Mouse (Mus musculus) heart, postnatal 0 days (tissue): ENCODE measurements around the gene Rec114. TPM values are rescaled to one million over a fixed set of nuclear protein-coding genes. Genes with fewer than 3 reads are reported as not detected.
A peak's percentile ranks its signal among the peaks of the same experiment; 100 is the strongest.

Experiments
- ATAC-seq: fragments of 200-750 bp; cut with Nextera tagmentation; 2 replicates; pipeline ENCODE4 v1.8.0; 2017; ENCODE audit warnings: low read depth, moderate number of reproducible peaks, moderate library complexity; ENCODE audit not compliant: insufficient read depth
- DNase-seq: peaks from one replicate; pipeline ENCODE4 v3.0.0-alpha.2; 2016; ENCODE audit warnings: low spot score
- H3K27ac ChIP-seq: fragments of 300-500 bp; sonication (generic); 2 replicates; pipeline ENCODE4 v1.5.1; 2014; ENCODE audit warnings: low read depth, mild to moderate bottlenecking
- H3K27me3 ChIP-seq: fragments of 300-500 bp; sonication (generic); 2 replicates; pipeline ENCODE4 v1.6.1; 2014; ENCODE audit warnings: low read length, mixed read lengths; ENCODE audit not compliant: control insufficient read depth, insufficient read depth
- H3K36me3 ChIP-seq: fragments of 300-500 bp; sonication (generic); replicated peaks from 2 replicates; pipeline ENCODE4 v1.6.1; 2014; ENCODE audit warnings: low read length, mixed read lengths; ENCODE audit not compliant: control insufficient read depth, insufficient read depth
- H3K4me1 ChIP-seq: fragments of 300-500 bp; sonication (generic); 2 replicates; pipeline ENCODE4 v1.6.1; 2014; ENCODE audit warnings: antibody characterized with exemption; ENCODE audit not compliant: control insufficient read depth, insufficient read depth
- H3K4me2 ChIP-seq: fragments of 300-500 bp; sonication (generic); 2 replicates; pipeline ENCODE4 v1.6.1; 2014; ENCODE audit warnings: low read depth, mild to moderate bottlenecking, low read length, moderate library complexity
- H3K4me3 ChIP-seq: fragments of 300-500 bp; sonication (generic); 2 replicates; pipeline ENCODE4 v1.5.1; 2014; ENCODE audit warnings: low read depth, low read length
- H3K9ac ChIP-seq: fragments of 300-500 bp; sonication (generic); replicated peaks from 2 replicates; pipeline ENCODE4 v1.6.1; 2014; ENCODE audit warnings: low read depth, low read length, mixed read lengths
- H3K9me3 ChIP-seq: fragments of 300-500 bp; sonication (generic); replicated peaks from 2 replicates; pipeline ENCODE4 v1.6.1; 2016; ENCODE audit warnings: low read length; ENCODE audit not compliant: control insufficient read depth
- CTCF ChIP-seq: IDR thresholded peaks from 2 replicates; pipeline ENCODE4 v1.5.1; 2016; ENCODE audit warnings: antibody characterized with exemption, control low read depth, low read depth
- EP300 ChIP-seq: IDR thresholded peaks from 2 replicates; pipeline ENCODE4 v1.6.1; 2016; ENCODE audit warnings: antibody characterized with exemption, low read depth
- WGBS: fragments of 180-500 bp; shearing (Covaris S2); extraction: QIAGEN DNeasy Blood & Tissue Kit; methylation state at CpG from one replicate; pipeline ENCODE4 v1.1.7; 2014; 5-methylcytosine and 5-hydroxymethylcytosine counted together
- polyA plus RNA-seq: library from polyadenylated mRNA; unstranded; fragments of >200 nt; fragmentation: Nextera tagmentation; extraction: Ambion mirVana; gene quantifications from 2 replicates; pipeline ENCODE4 v1.2.1, GENCODE M21; 2015
- total RNA-seq: library from RNA; depleted of rRNA; stranded (reverse); fragments of >200 nt; gene quantifications from 2 replicates; pipeline ENCODE4 v1.2.3, GENCODE M21; 2014; ENCODE audit warnings: low replicate concordance

Rec114 gene
- total and polyA plus RNA-seq, 2 experiments from 2014 or later = 3.6 TPM; not detected in 1

- TF ChIP-seq CTCF (no peak), EP300 (no peak)
- ATAC-seq (no peak), DNase-seq (no peak)
- H3K4me3 ChIP-seq = no peak overlapping the region
- no peaks in the 10 kb centered on the region for H3K9me3 ChIP-seq
- peaks cover 38% of the 10 kb centered on the region for H3K36me3 ChIP-seq
- H3K4me1 ChIP-seq = peaks cover 14% of the 10 kb centered on the region; the same call in 1 of the 2 replicates
- no peaks in the 10 kb centered on the region for H3K27me3 ChIP-seq
- no peak overlapping the region for H3K9ac ChIP-seq
- 80% methylated on average over 9 of the region's 9 CpGs for WGBS
- H3K27ac ChIP-seq = no peak overlapping the region
- no peak overlapping the region for H3K4me2 ChIP-seq
Observed at GRCm38 (mm10) chr9:58665492-58665891, 78.3 kb downstream of the Rec114 start.

- ATAC-seq (no peak), DNase-seq (no peak)
- Histone ChIP-seq H3K9me3 (no peaks in the 10 kb centered on the region), H3K9ac (no peak overlapping the region), H3K4me1 (peaks cover 16% of the 10 kb centered on the region; the same call in 1 of the 2 replicates), H3K4me2 (no peak overlapping the region), H3K27ac (no peak overlapping the region), H3K27me3 (no peaks in the 10 kb centered on the region), H3K36me3 (peaks cover 40% of the 10 kb centered on the region), H3K4me3 (no peak overlapping the region)
- TF ChIP-seq CTCF (no peak), EP300 (no peak)
- 75% methylated on average over 3 of the region's 3 CpGs for WGBS
Observed at GRCm38 (mm10) chr9:58662791-58663190, 81.0 kb downstream of the Rec114 start.

GRCm38 (mm10) chr9:58662007-58662406 is 81.8 kb downstream of the Rec114 start:
- no peaks in the 10 kb centered on the region for H3K27me3 ChIP-seq
- 94% methylated on average over 4 of the region's 4 CpGs for WGBS
- no peak overlapping the region for H3K4me3 ChIP-seq
- no peak overlapping the region for H3K27ac ChIP-seq
- TF ChIP-seq EP300 = no peak
- DNase-seq = no peak
- H3K9me3 ChIP-seq = no peaks in the 10 kb centered on the region
- peaks cover 14% of the 10 kb centered on the region; the same call in 1 of the 2 replicates for H3K4me1 ChIP-seq
- ATAC-seq = no peak
- H3K36me3 ChIP-seq = peaks cover 45% of the 10 kb centered on the region
- no peak overlapping the region for H3K4me2 ChIP-seq
- no peak overlapping the region for H3K9ac ChIP-seq

- no peak overlapping the region for H3K4me3 ChIP-seq
- peaks cover 14% of the 10 kb centered on the region; the same call in 1 of the 2 replicates for H3K4me1 ChIP-seq
- H3K4me2 ChIP-seq = no peak overlapping the region
- no peak overlapping the region for H3K9ac ChIP-seq
- peaks cover 43% of the 10 kb centered on the region for H3K36me3 ChIP-seq
- ATAC-seq = no peak
- 90% methylated on average over 3 of the region's 3 CpGs for WGBS
- no peaks in the 10 kb centered on the region for H3K9me3 ChIP-seq
- no peak overlapping the region for H3K27ac ChIP-seq
- no peak for TF ChIP-seq CTCF
- no peak for TF ChIP-seq EP300
- no peak for DNase-seq
- no peaks in the 10 kb centered on the region for H3K27me3 ChIP-seq
Observed at GRCm38 (mm10) chr9:58660673-58661072, 83.1 kb downstream of the Rec114 start.

- Histone ChIP-seq H3K9me3 (no peaks in the 10 kb centered on the region), H3K36me3 (peaks cover 36% of the 10 kb centered on the region; the same call in 1 of the 2 replicates), H3K27ac (no peak overlapping the region; the same call in 1 of the 2 replicates), H3K27me3 (no peaks in the 10 kb centered on the region), H3K4me1 (peaks cover 14% of the 10 kb centered on the region; the same call in 1 of the 2 replicates), H3K4me3 (no peak overlapping the region), H3K9ac (no peak overlapping the region), H3K4me2 (no peak overlapping the region)
- 66% methylated on average over 9 of the region's 9 CpGs for WGBS
- TF ChIP-seq EP300 (no peak), CTCF (no peak)
- ATAC-seq (no peak), DNase-seq (no peak)
Observed at GRCm38 (mm10) chr9:58659989-58660388, 83.8 kb downstream of the Rec114 start.

- TF ChIP-seq EP300 = no peak
- no peak for TF ChIP-seq CTCF
- no peak for ATAC-seq
- peaks cover 14% of the 10 kb centered on the region; the same call in 1 of the 2 replicates for H3K4me1 ChIP-seq
- H3K27me3 ChIP-seq = no peaks in the 10 kb centered on the region
- no peak overlapping the region for H3K4me2 ChIP-seq
- H3K36me3 ChIP-seq = peaks cover 37% of the 10 kb centered on the region
- no peak overlapping the region for H3K4me3 ChIP-seq
- H3K9me3 ChIP-seq = no peaks in the 10 kb centered on the region
- H3K27ac ChIP-seq = peak overlapping the region; percentile 41
- 82% methylated on average over 3 of the region's 3 CpGs for WGBS
- no peak for DNase-seq
- no peak overlapping the region for H3K9ac ChIP-seq
Observed at GRCm38 (mm10) chr9:58659331-58659730, 84.4 kb downstream of the Rec114 start.
